Mouse (Mus musculus) left cerebral cortex, postnatal 4 days (tissue): ENCODE data around the gene Nfatc2. TPM values are rescaled to one million over a fixed set of nuclear protein-coding genes. Genes with fewer than 3 reads are reported as not detected.

Experiments used
- DNase-seq: peaks from one replicate; pipeline ENCODE4 v3.0.0-alpha.2; 2022
- intact Hi-C: fragments of 180-260 bp; cut with DNase I; formaldehyde crosslinking; loops from one replicate; pipeline ENCODE4 v1.15.1; 2025
- microRNA-seq: library from miRNA; unstranded; fragments of <30 nt; microRNA quantifications from one replicate; pipeline ENCODE4 v1.2.0, GENCODE M21; 2022
- total RNA-seq, 2 experiments: library from RNA; stranded (reverse); gene quantifications; 2 replicates each; pipeline ENCODE4 v1.2.3; 2021

Nfatc2 gene
- total RNA-seq, 2 experiments from 2014 or later: 6.0 to 6.2 TPM

DNA sequence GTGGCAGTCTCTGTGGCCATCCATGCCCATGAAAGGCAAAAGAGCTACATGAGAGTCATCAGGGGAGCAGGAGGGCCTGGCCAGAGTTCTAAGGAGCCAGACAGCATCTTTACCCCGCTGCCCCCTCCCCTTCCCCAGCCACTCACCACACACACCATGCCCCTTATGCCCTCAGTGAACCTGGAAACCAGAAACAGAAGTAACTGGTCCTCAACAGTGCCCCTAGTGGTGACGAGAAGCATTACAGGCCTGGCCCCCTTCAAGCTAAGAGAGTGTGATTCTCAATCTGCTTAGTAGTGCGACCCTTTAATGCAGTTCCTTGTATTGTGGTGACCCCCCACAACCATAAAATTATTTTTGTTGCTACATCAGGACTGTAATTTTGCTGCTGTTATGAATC lies 150.5 kb downstream of the Nfatc2 start:
- intact Hi-C loops: no loop called here
- DNase-seq: no peak

DNA sequence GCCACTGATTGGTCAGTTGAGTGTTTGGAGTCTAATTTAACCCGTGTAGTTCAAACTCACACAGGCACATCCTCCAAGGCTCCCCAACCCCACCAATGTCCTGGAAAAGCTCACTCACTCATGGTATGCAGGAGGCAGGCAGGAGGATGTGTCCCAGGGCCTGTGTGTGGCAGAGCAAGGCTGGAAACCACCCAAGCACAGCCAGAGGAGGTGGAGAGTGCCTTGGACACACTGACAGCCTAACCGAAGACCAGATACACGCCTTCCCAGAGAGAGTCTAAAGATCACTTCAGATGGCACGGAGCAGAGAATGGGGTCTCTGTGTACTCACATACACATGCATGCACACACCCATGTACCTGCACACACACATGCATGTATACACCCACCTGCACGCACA lies 153.4 kb downstream of the Nfatc2 start:
- DNase-seq: no peak
- intact Hi-C loops: loop anchor here (10.0 kb wide), 1 partner anchor 113 kb away; no protein-coding TSS in a partner anchor

DNA sequence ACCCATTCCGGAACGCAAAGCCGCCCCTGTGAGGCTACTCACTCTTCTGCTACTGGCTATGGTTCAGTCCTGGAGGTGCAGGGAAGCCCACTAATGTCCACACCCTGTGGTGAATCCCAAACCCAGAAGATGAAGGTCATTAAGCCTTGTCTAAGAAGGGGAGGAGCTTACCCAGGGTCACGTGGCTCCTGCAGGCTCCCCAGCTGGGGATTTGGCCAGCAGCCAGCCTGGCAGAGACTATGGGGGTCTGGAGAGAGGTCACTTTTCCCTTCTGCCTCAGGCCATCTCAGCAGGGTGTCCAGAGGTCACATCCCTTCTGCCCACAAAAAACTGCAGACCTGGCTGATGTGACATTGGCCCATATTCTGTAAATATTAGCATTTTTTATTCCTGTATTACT lies 153.9 kb downstream of the Nfatc2 start:
- intact Hi-C loops: loop anchor here (10.0 kb wide), 1 partner anchor 113 kb away; no protein-coding TSS in a partner anchor
- DNase-seq: peak; percentile 53

GRCm38 (mm10) chr2:168445211-168445810 lies 156.1 kb downstream of the Nfatc2 start:
- intact Hi-C loops: loop anchor here (1.0 to 10.0 kb wide), 2 partner anchors 111 to 193 kb away; no protein-coding TSS in a partner anchor
- DNase-seq: peak; percentile 70

DNA sequence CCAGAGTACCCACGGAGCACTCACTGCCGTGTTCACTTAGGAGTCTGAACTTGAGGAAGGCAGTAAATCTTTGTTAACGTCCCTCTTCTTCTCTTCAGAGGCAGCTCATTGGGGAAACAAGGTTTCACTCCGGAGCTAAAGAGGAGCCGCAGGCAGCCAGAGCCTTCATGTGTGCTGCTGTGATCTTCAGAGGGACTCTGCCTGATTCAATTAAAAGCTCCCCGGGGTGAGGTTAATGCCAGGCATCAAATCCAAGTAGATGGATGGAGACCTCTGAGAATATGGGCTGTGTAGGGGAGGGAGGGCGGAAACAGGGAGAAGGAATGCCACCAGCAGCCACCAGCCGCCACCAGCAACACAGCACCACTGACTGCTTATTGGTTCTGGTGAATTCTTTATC lies 157.3 kb downstream of the Nfatc2 start:
- intact Hi-C loops: loop anchor here (10.0 kb wide), 1 partner anchor 109 kb away; no protein-coding TSS in a partner anchor
- no peak for DNase-seq

DNA sequence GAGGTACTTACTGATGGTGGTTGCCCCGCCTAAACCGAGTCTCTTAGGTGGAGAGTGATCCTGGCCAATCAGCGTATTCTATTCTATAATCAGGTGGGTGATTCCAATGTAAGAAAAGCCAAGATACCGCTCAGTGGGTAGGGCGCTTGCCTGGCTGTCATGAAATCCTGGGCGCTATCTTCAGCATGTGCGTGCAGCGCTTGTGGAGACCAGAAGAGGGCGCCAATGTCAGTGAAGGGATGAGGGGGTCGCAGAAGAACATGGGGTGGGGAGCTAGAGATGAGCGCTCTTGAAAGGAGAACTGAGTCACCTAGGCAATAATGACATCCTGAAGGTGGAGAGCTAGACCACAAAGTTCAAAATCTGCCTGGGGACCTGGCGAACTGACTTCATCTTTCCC lies 160.0 kb downstream of the Nfatc2 start:
- DNase-seq: no peak

GRCm38 (mm10) chr2:168440918-168441328 lies 160.5 kb downstream of the Nfatc2 start:
- DNase-seq: peak; percentile 89
- intact Hi-C loops: loop anchor here (10.0 kb wide), 1 partner anchor 106 kb away; no protein-coding TSS in a partner anchor

More for the DNA sequence above, 160.0 kb downstream of the Nfatc2 start:
- intact Hi-C loops: loop anchor here (10.0 kb wide), 1 partner anchor 107 kb away; no protein-coding TSS in a partner anchor

GRCm38 (mm10) chr2:168438981-168439452 lies 162.4 kb downstream of the Nfatc2 start:
- intact Hi-C loops: no loop called here
- DNase-seq: peak; percentile 36

DNA sequence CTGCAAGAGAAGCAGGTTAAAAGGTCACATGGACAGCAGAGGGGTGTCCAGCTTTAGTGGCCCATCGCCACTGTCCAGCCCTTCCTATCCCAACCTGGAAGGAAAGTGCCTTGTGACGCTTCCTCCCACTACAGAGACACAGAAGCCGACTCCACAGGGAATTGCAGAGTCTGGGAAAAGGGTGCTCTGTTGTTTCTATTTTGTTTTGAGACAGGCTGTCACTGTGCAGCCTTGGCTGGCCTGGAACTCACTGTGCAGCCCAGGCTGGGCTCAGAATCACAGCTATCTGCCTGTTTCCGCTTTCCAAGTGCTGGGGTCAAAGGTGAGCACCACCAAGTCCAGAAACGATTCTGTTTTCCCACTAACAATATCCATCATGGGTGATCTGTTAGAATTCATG lies 167.3 kb downstream of the Nfatc2 start:
- intact Hi-C loops: no loop called here
- DNase-seq: no peak

DNA sequence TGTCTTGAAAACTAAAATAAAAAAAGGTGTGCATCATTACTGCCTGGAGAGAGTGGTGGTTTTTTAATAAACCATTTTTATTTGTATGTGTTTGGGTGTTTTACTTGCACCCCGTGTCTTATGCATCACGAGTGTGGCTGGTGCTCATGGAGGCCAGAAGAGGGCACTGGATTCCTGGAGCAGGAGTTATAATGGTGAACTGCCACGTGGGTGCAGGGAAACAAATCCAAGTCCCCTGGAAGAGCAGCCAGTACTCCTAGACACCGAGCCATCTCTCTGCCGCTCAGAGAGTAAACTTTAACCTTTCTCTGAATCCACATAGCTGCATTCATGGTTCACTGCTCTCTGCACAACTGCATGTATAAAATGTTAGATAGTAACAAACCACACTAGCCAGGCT lies 168.1 kb downstream of the Nfatc2 start:
- intact Hi-C loops: no loop called here
- DNase-seq: no peak

DNA sequence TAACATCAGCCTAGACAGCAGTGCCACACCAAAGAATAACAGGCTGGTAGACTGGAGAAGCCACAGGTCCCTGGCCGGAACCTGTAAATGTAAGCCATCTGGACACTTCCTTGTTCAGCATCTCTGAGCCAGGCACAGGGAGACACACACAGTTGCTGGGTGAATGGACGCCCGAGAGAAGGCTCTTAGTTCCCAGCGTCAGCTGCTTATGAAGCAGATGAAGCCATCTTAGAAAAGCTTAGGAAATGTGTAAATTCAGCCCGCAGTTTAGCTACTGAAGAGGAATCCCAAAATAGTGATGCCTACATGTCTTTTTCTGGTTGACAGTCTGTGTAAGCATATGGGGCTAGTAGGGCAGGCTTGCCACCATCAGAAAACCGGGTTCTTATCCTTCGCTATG lies 169.1 kb downstream of the Nfatc2 start:
- intact Hi-C loops: no loop called here
- DNase-seq: no peak

DNA sequence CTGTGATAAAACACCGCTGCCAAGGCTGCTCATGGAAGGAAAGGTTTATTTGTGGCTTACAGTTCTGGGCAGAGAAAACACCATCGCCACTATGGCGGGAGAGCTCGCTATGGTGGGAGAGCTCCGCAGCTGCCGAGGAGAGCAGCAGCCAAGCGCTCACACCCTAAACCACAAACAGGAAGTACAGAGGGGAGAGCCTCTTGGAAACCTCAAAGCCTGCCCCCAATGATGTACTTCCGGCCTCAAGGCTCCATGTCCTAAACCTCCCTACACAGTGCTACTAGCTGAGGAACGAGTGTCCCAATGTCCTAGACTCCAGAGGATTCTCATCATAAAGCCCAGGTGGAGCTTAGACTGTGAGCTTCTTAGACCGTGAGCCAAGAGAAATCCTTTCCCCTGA lies 171.9 kb downstream of the Nfatc2 start:
- intact Hi-C loops: no loop called here
- no peak for DNase-seq

- intact Hi-C loops: no loop called here
Measured at GRCm38 (mm10) chr2:168428375-168428901, 173.0 kb downstream of the Nfatc2 start.

More at GRCm38 (mm10) chr2:168428375-168428901, 173.0 kb downstream of the Nfatc2 start:
- no peak for DNase-seq

Small RNAs within 50 kb of the gene (microRNA-seq; reads per million reads assigned to microRNA genes)
- 15.7 reads per million, percentile 33 among the genes with 10 or more reads in this experiment for gene Mir7004

Other genes starting within 250 kb of the Nfatc2 start
- 100 to 1,000 TPM; 448 to 467 TPM for gene Atp9a, start 140.8 kb upstream of the Nfatc2 start, total RNA-seq
- gene Sall4, start 166.3 kb upstream of the Nfatc2 start, total RNA-seq: not detected